8 mouse cellular contexts compared by ENCODE assay signal in the genomic region with DNA sequence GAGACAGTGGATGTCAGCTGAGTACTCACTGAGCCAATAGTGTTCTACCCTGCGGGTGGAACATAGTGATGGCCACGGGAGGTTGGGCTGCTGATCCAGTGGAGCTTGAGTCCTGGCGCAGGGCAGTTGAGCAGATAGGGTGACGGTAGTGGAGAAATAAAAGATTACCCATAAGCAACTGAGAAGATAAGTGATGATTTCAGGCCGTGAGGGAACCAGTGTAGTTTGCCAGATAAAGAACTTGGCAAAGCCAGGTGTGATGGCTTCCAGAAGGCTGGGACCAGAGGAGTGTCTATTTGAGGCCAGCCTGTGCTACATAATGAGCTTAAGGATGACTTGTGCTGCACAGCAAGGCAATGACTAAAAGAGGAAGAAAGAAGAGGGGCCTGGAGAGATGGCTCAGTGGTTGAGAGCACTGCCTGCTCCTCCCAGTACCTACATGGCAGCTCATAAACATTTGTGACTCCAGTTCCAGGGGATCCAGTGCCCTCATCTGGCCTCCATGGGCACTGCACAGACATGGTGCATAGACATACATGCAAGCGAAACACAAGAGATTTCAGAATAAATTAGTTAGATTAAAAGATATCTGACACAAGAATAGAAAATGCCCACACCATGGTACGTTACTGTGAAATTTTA. TPM values are rescaled to one million over a fixed set of nuclear protein-coding genes. Genes with fewer than 3 reads are reported as not detected.
DNase-seq lines count a peak whose midpoint lies in the region; ATAC-seq and TF ChIP-seq lines count a peak whose summit lies in the region.

No protein-coding gene starts in this region.

- 79% methylated on average over 7 of the region's 7 CpGs for WGBS in intestine, postnatal 0 days
- 87% methylated on average over 7 of the region's 7 CpGs for WGBS in intestine, embryonic 16.5 days

- no peak overlapping the region for H3K4me3 ChIP-seq in intestine, postnatal 0 days (ENCODE audit: low read depth, low read length)
- H3K4me3 ChIP-seq in intestine, embryonic 16.5 days (ENCODE audit: low read length) = no peak overlapping the region
- H3K4me3 ChIP-seq in MEL (ENCODE audit: control insufficient read depth in 1 of 2, insufficient read depth in 1 of 2, low read depth in 2 of 2, low read length in 2 of 2) = no peak overlapping the region

- no peaks in the 10 kb centered on the region for H3K27me3 ChIP-seq in intestine, postnatal 0 days (replicated peaks; ENCODE audit: control insufficient read depth, insufficient read depth, low read length)
- H3K27me3 ChIP-seq in intestine, embryonic 16.5 days (replicated peaks; ENCODE audit: control insufficient read depth, insufficient read depth, low read length) = no peaks in the 10 kb centered on the region
- H3K27me3 ChIP-seq in MEL (ENCODE audit: control insufficient read depth in 1 of 2, insufficient read depth in 2 of 2, low read length in 2 of 2) = no peaks in the 10 kb centered on the region

- H3K9me3 ChIP-seq in intestine, postnatal 0 days (ENCODE audit: control insufficient read depth) = no peaks in the 10 kb centered on the region
- no peaks in the 10 kb centered on the region for H3K9me3 ChIP-seq in intestine, embryonic 16.5 days (ENCODE audit: control insufficient read depth, low read length)
- H3K9me3 ChIP-seq in MEL (replicated peaks; ENCODE audit: insufficient read depth, low read length) = no peaks in the 10 kb centered on the region

- TF ChIP-seq CTCF in intestine, postnatal 0 days (IDR thresholded peaks at IDR 0.05; ENCODE audit: low read depth) = peak; percentile 83
- peak; percentile 73 to 86 (median 75) for TF ChIP-seq CTCF in MEL (IDR thresholded peaks at IDR 0.05 in 2 of 3, conservative IDR thresholded peaks at IDR 0.05 in 1 of 3; ENCODE audit: control insufficient read depth in 1 of 3, insufficient read depth in 1 of 3, low read depth in 2 of 3, low read length in 3 of 3, poor library complexity in 1 of 3, severe bottlenecking in 1 of 3)

- H3K9ac ChIP-seq in intestine, postnatal 0 days (ENCODE audit: low read depth, low read length) = no peak overlapping the region
- no peak overlapping the region for H3K9ac ChIP-seq in intestine, embryonic 16.5 days (ENCODE audit: low read depth, low read length)
- H3K9ac ChIP-seq in MEL (ENCODE audit: control insufficient read depth, low read depth, low read length, poor library complexity, severe bottlenecking) = no peak overlapping the region

- H3K4me2 ChIP-seq in intestine, postnatal 0 days (replicated peaks; ENCODE audit: low read depth) = no peak overlapping the region
- no peak overlapping the region for H3K4me2 ChIP-seq in intestine, embryonic 16.5 days (ENCODE audit: low read depth, low read length)

- peak; percentile 91 for DNase-seq in MEL (ENCODE audit: low read depth, low spot score)
- peak; percentile 77 to 78 for DNase-seq in cerebellum, adult 18-20 months
- peak; percentile 37 to 74 for DNase-seq in frontal cortex, postnatal 36 days (ENCODE audit: low spot score in 2 of 2)
- peak; percentile 52 for DNase-seq in layer of hippocampus, adult 9-11 months
- peak; percentile 16 to 40 for DNase-seq in thymus, postnatal 10 days (ENCODE audit: low spot score in 2 of 2)

- ATAC-seq in intestine, postnatal 0 days = peak; percentile 43; the same call in 1 of the 2 replicates
- ATAC-seq in intestine, embryonic 16.5 days = no peak
- ATAC-seq in megakaryocyte, adult 5-6 weeks (ENCODE audit: poor library complexity, severe bottlenecking) = peak; percentile 68

- peak; percentile 60 to 78 for TF ChIP-seq EP300 in MEL (IDR thresholded peaks at IDR 0.05; ENCODE audit: low read depth in 1 of 2, low read length in 2 of 2)

- H3K79me2 ChIP-seq in MEL (ENCODE audit: control insufficient read depth, insufficient read depth, low read length, poor library complexity) = no peaks in the 10 kb centered on the region

- TF ChIP-seq POLR2A in MEL (IDR thresholded peaks at IDR 0.05; ENCODE audit: control insufficient read depth in 1 of 2, insufficient read depth in 1 of 2, low read depth in 1 of 2, low read length in 2 of 2, poor library complexity in 1 of 2) = no peak

- no peaks in the 10 kb centered on the region for H3K4me1 ChIP-seq in intestine, postnatal 0 days (replicated peaks; ENCODE audit: control insufficient read depth, insufficient read depth, low read length)
- H3K4me1 ChIP-seq in intestine, embryonic 16.5 days (ENCODE audit: control insufficient read depth, insufficient read depth, low read length) = no peaks in the 10 kb centered on the region
- peaks cover 5 to 13% of the 10 kb centered on the region in 2 experiments for H3K4me1 ChIP-seq in MEL (ENCODE audit: control insufficient read depth in 1 of 2, insufficient read depth in 2 of 2, low read length in 2 of 2)

- peak; percentile 92 for TF ChIP-seq RAD21 in MEL (IDR thresholded peaks at IDR 0.05; ENCODE audit: low read depth, low read length)

- H3K27ac ChIP-seq in intestine, postnatal 0 days (ENCODE audit: low read depth, low read length) = no peak overlapping the region
- H3K27ac ChIP-seq in intestine, embryonic 16.5 days (ENCODE audit: low read length) = no peak overlapping the region
- H3K27ac ChIP-seq in MEL (ENCODE audit: control insufficient read depth, low read depth, low read length) = peak overlapping the region; percentile 43

- peaks cover 32% of the 10 kb centered on the region; the same call in 1 of the 2 replicates for H3K36me3 ChIP-seq in intestine, postnatal 0 days (ENCODE audit: control insufficient read depth, insufficient read depth)
- peaks cover 19% of the 10 kb centered on the region for H3K36me3 ChIP-seq in intestine, embryonic 16.5 days (ENCODE audit: control insufficient read depth, insufficient read depth, low read length)
- H3K36me3 ChIP-seq in MEL (ENCODE audit: control insufficient read depth in 1 of 2, insufficient read depth in 2 of 2, low read length in 2 of 2) = peaks cover 0 to 14% of the 10 kb centered on the region in 2 experiments; a peak in 3 of 4 replicates

TF ChIP-seq in MEL, 35 proteins besides CTCF, POLR2A, EP300 and RAD21 (continues in another document):
- TF ChIP-seq CHD1 (IDR thresholded peaks at IDR 0.05; ENCODE audit: low read depth, low read length) (0 out of 2 replicates have a peak, but pooled peaks have one; percentile 36), ZNF384 (IDR thresholded peaks at IDR 0.05; ENCODE audit: low read depth, low read length) (0 out of 2 replicates have a peak, but pooled peaks have one; percentile 37), KAT2A (conservative IDR thresholded peaks at IDR 0.05; ENCODE audit: low read depth, low read length) (no peak), ZKSCAN1 (IDR thresholded peaks at IDR 0.05; ENCODE audit: low read depth, low read length) (no peak), HCFC1 (IDR thresholded peaks at IDR 0.05; ENCODE audit: low read depth, low read length) (0 out of 2 replicates have a peak, but pooled peaks have one; percentile 44), SIN3A (IDR thresholded peaks at IDR 0.05; ENCODE audit: low read length) (peak; percentile 52; the same call in 1 of the 2 replicates), GABPA (IDR thresholded peaks at IDR 0.05; ENCODE audit: low read depth, low read length) (no peak), SMC3 (IDR thresholded peaks at IDR 0.05; ENCODE audit: low read depth, low read length) (peak; percentile 86), BHLHE40 (IDR thresholded peaks at IDR 0.05; ENCODE audit: borderline replicate concordance, low read depth, low read length) (no peak), USF1 (IDR thresholded peaks at IDR 0.05; ENCODE audit: low read depth, low read length) (no peak), ZC3H11A (IDR thresholded peaks at IDR 0.05; ENCODE audit: low read depth, low read length) (peak; percentile 81), MYB (IDR thresholded peaks at IDR 0.05; ENCODE audit: low read depth, low read length) (peak; percentile 26; the same call in 1 of the 2 replicates), USF2 (IDR thresholded peaks at IDR 0.05; ENCODE audit: borderline replicate concordance in 1 of 2, insufficient read depth in 1 of 2, low read depth in 1 of 2, low read length in 2 of 2) (no peak), CHD2 (IDR thresholded peaks at IDR 0.05; ENCODE audit: low read length) (no peak), RCOR1 (IDR thresholded peaks at IDR 0.05; ENCODE audit: low read depth, low read length) (peak; percentile 43; the same call in 1 of the 2 replicates), ZMIZ1 (IDR thresholded peaks at IDR 0.05; ENCODE audit: low read depth, low read length) (no peak), MAZ (IDR thresholded peaks at IDR 0.05; ENCODE audit: low read depth, low read length) (no peak), GATA1 (IDR thresholded peaks at IDR 0.05; ENCODE audit: low read depth, low read length) (peak; percentile 62), MAFK (IDR thresholded peaks at IDR 0.05; ENCODE audit: borderline replicate concordance, low read depth, low read length) (no peak), NRF1 (IDR thresholded peaks at IDR 0.05; ENCODE audit: insufficient read depth, low read depth, low read length, poor library complexity, severe bottlenecking) (peak; percentile 52; the same call in 1 of the 2 replicates), E2F4 (IDR thresholded peaks at IDR 0.05; ENCODE audit: borderline replicate concordance, low read depth, low read length) (no peak), TAL1 (IDR thresholded peaks at IDR 0.05; ENCODE audit: low read length) (peak; percentile 12; the same call in 1 of the 2 replicates), POLR2AphosphoS5 (IDR thresholded peaks at IDR 0.05; ENCODE audit: borderline replicate concordance, low read depth, low read length) (no peak), UBTF (IDR thresholded peaks at IDR 0.05; ENCODE audit: borderline replicate concordance, insufficient read depth, low read depth, low read length) (no peak), MYC (IDR thresholded peaks at IDR 0.05; ENCODE audit: low read depth, low read length) (0 out of 2 replicates have a peak, but pooled peaks have one; percentile 39), NELFE (IDR thresholded peaks at IDR 0.05; ENCODE audit: low read depth, low read length) (no peak), MEF2A (IDR thresholded peaks at IDR 0.05; ENCODE audit: extremely low read depth, insufficient replicate concordance, low read depth, low read length, poor library complexity, severe bottlenecking) (no peak), JUND (IDR thresholded peaks at IDR 0.05; ENCODE audit: low read depth, low read length) (no peak)

RNA-seq across cellular contexts. Expression of a gene that starts 46.8 kb away (rescaled TPM):
- 2.1 and 2.2 TPM in 2 replicates for polyA plus RNA-seq in intestine, postnatal 0 days (2015; fragmentation: Nextera tagmentation; extraction: Ambion mirVana)
- 3.0 and 3.1 TPM in 2 replicates for polyA plus RNA-seq in intestine, embryonic 16.5 days (2015; fragmentation: Nextera tagmentation; extraction: Ambion mirVana)
- 6.9 and 7.0 TPM in 2 replicates for total RNA-seq in MEL (2012; rRNA removed)
- 10 to 100 TPM in 1 of 2 experiments, not detected in 1; 10.8 TPM for polyA plus RNA-seq in MEL (2012; ENCODE audit: insufficient read depth in 1 of 2, insufficient read length in 2 of 2, low read depth in 1 of 2, low replicate concordance in 2 of 2, missing spikeins in 1 of 2)
- total RNA-seq in megakaryocyte, adult 5-6 weeks (2015) = 12.0 and 17.0 TPM in 2 replicates
- total RNA-seq in megakaryocyte, adult 5-6 weeks (2017) = 8.6 and 15.2 TPM in 2 replicates

Comparison
In these comparisons a context has a peak if more than half of its experiments do, and no peak if none do; other contexts are left out.
1. DNase-seq: peak in every context shown above with its lines; median percentile 91 in MEL; 78 in cerebellum, adult 18-20 months; 56 in frontal cortex, postnatal 36 days; 52 in layer of hippocampus, adult 9-11 months; 28 in thymus, postnatal 10 days.